Mouse (Mus musculus): ENCODE results near the gene Stc2. TPM values are rescaled to one million over a fixed set of nuclear protein-coding genes. Genes with fewer than 3 reads are reported as not detected.
A peak's percentile ranks its signal among the peaks of the same experiment; 100 is the strongest.

Stc2 gene
- 1 to 10 TPM in 1 of 2 experiments, under 1 TPM in 1; 0.86 to 1.4 TPM for total RNA-seq (2021)
- long read RNA-seq, experiment 1, partial matches to known transcripts: 0 of 3 reads
- long read RNA-seq, experiment 1, other reads (novel, unspliced or antisense): 1 of 3 reads
- long read RNA-seq, experiment 2: 0 reads

GRCm38 (mm10) chr11:31369648-31370286, at the start of gene Stc2:
TSS of gene Stc2 (minus strand) at chr11:31370074.
- peak; percentile 58 to 59 for DNase-seq

- no peak for DNase-seq
Measured at GRCm38 (mm10) chr11:31417071-31417470, 47.2 kb upstream of the Stc2 start.

GRCm38 (mm10) chr11:31412376-31412775, 42.5 kb upstream of the Stc2 start:
- no peak for DNase-seq

GRCm38 (mm10) chr11:31406736-31407135, 36.9 kb upstream of the Stc2 start:
- no peak for DNase-seq

GRCm38 (mm10) chr11:31403080-31403479, 33.2 kb upstream of the Stc2 start:
- no peak for DNase-seq

- no peak for DNase-seq
Measured at GRCm38 (mm10) chr11:31398604-31399003, 28.7 kb upstream of the Stc2 start.

- DNase-seq: no peak
Measured at GRCm38 (mm10) chr11:31396638-31397417, 27.0 kb upstream of the Stc2 start.

GRCm38 (mm10) chr11:31394026-31394425, 24.2 kb upstream of the Stc2 start:
- DNase-seq: no peak

- DNase-seq: no peak
Measured at GRCm38 (mm10) chr11:31392340-31392739, 22.5 kb upstream of the Stc2 start.

- no peak for DNase-seq
Measured at GRCm38 (mm10) chr11:31388890-31389289, 19.0 kb upstream of the Stc2 start.

GRCm38 (mm10) chr11:31387526-31387925, 17.7 kb upstream of the Stc2 start:
- DNase-seq: no peak

- DNase-seq: no peak
Measured at GRCm38 (mm10) chr11:31386571-31386970, 16.7 kb upstream of the Stc2 start.

GRCm38 (mm10) chr11:31383968-31384367, 14.1 kb upstream of the Stc2 start:
- no peak for DNase-seq

- no peak for DNase-seq
Measured at GRCm38 (mm10) chr11:31382145-31382544, 12.3 kb upstream of the Stc2 start.

- peak; percentile 47 to 66 for DNase-seq
Measured at GRCm38 (mm10) chr11:31373438-31373837, 3.6 kb upstream of the Stc2 start.

- no peak for DNase-seq
Measured at GRCm38 (mm10) chr11:31372206-31372605, 2.3 kb upstream of the Stc2 start.

GRCm38 (mm10) chr11:31371256-31371838, 1.5 kb upstream of the Stc2 start:
- no peak for DNase-seq

- no peak for DNase-seq
Measured at GRCm38 (mm10) chr11:31370436-31371230, 759 bp upstream of the Stc2 start.

- DNase-seq: peak; percentile 58 to 62
Measured at GRCm38 (mm10) chr11:31368965-31369647, 768 bp downstream of the Stc2 start.

- DNase-seq: no peak
Measured at GRCm38 (mm10) chr11:31368252-31368964, 1.5 kb downstream of the Stc2 start.

GRCm38 (mm10) chr11:31366827-31367226, 3.0 kb downstream of the Stc2 start:
- no peak for DNase-seq

All from adrenal gland, postnatal 36 days (tissue).